Mouse (Mus musculus): Measurements from ENCODE around the gene Cmtm4.

- peak; percentile 21; the same call in 1 of the 2 replicates for TF ChIP-seq CTCF (IDR thresholded peaks at IDR 0.05; ENCODE audit: extremely low read depth, insufficient read length, insufficient replicate concordance, low read depth, low read length)
- TF ChIP-seq POLR2A (IDR thresholded peaks at IDR 0.05; ENCODE audit: low read depth, low read length) = no peak
Observed at GRCm38 (mm10) chr8:104313311-104313710, 82.3 kb downstream of the Cmtm4 start.
